Mouse (Mus musculus) heart, postnatal 25 days (tissue): ENCODE results near the gene Fscb. TPM values are rescaled to one million over a fixed set of nuclear protein-coding genes. Genes with fewer than 3 reads are reported as not detected.

Experiments used
- DNase-seq: peaks from one replicate; pipeline ENCODE4 v3.0.0; 2022; ENCODE audit warnings: low spot score
- intact Hi-C: fragments of 180-260 bp; cut with DNase I; formaldehyde crosslinking; loops from one replicate; pipeline ENCODE4 v1.15.1; 2025
- total RNA-seq, 2 experiments: library from RNA; stranded (reverse); gene quantifications; 2 replicates each; pipeline ENCODE4 v1.2.3; 2021

The Fscb gene
- total RNA-seq = not detected

GRCm38 (mm10) chr12:64474590-64474989 lies at the start of gene Fscb:
TSS of gene Fscb (minus strand) at chr12:64474690.
- intact Hi-C loops = no loop called here
- DNase-seq = no peak

- no peak for DNase-seq
- intact Hi-C loops = no loop called here
Measured at GRCm38 (mm10) chr12:64516775-64517174, 42.3 kb upstream of the Fscb start.

GRCm38 (mm10) chr12:64513439-64513838 lies 38.9 kb upstream of the Fscb start:
- no peak for DNase-seq
- intact Hi-C loops = no loop called here

GRCm38 (mm10) chr12:64497706-64498105 lies 23.2 kb upstream of the Fscb start:
- intact Hi-C loops = no loop called here

GRCm38 (mm10) chr12:64473615-64474014 lies 875 bp downstream of the Fscb start:
- DNase-seq = no peak
- intact Hi-C loops = no loop called here

More at GRCm38 (mm10) chr12:64497706-64498105, 23.2 kb upstream of the Fscb start:
- DNase-seq = no peak

- no peak for DNase-seq
- intact Hi-C loops = no loop called here
Measured at GRCm38 (mm10) chr12:64473136-64473535, 1.4 kb downstream of the Fscb start.

GRCm38 (mm10) chr12:64455228-64455627 lies 19.3 kb downstream of the Fscb start:
- no peak for DNase-seq
- intact Hi-C loops = no loop called here

GRCm38 (mm10) chr12:64449911-64450310 lies 24.6 kb downstream of the Fscb start:
- intact Hi-C loops = no loop called here
- no peak for DNase-seq

- DNase-seq = no peak
- intact Hi-C loops = no loop called here
Measured at GRCm38 (mm10) chr12:64436675-64437074, 37.8 kb downstream of the Fscb start.
